Mouse (Mus musculus) small intestine, adult 2 months (tissue): Measurements from ENCODE around the gene Lrfn3.

ENCODE experiments used
- CTCF ChIP-seq: fragments of 200-500 bp; IDR thresholded peaks from 2 replicates; pipeline ENCODE4 v1.5.1; 2012; ENCODE audit warnings: low read depth, mild to moderate bottlenecking, control low read depth, inconsistent platforms, low read length, moderate library complexity, mixed read lengths; ENCODE audit not compliant: insufficient replicate concordance, insufficient read length; ENCODE audit errors: extremely low read depth
- POLR2A ChIP-seq: fragments of 200-500 bp; IDR thresholded peaks from 2 replicates; pipeline ENCODE4 v1.6.1; 2012; ENCODE audit warnings: low read depth, mild to moderate bottlenecking, control low read depth, inconsistent platforms, low read length, moderate library complexity

DNA sequence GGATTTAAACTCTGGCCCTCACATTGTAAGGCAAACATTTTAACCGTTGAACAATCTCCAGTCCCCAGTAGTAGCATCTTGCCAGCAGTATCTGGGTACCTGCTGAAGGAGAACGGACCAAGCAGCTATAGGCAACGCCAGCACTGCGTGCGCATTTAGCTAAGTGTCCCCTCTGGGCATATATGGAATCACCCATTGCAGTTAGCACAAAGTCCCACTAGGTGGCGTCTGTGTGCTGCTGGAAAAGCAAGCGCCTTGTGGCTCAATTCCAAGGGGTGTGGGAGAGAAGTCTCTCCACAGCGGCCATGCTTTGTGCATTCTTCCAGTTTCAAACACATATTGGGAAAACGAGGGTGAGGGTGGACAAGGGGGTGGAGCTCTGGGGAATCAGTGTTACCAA is 26.2 kb downstream of the Lrfn3 start:
- TF ChIP-seq CTCF, result peak; percentile 91; the same call in 1 of the 2 replicates
- no peak for TF ChIP-seq POLR2A
